Mouse (Mus musculus) lung, adult 2 months (tissue): Measurements from ENCODE around the gene Pla2r1.

Experiments used
- CTCF ChIP-seq: fragments of 200-500 bp; IDR thresholded peaks from 2 replicates; pipeline ENCODE4 v1.5.1; 2011; ENCODE audit warnings: mild to moderate bottlenecking, low read length, control low read depth; ENCODE audit not compliant: insufficient read depth
- POLR2A ChIP-seq: fragments of 200-500 bp; IDR thresholded peaks from 2 replicates; pipeline ENCODE4 v1.6.1; 2011; ENCODE audit warnings: low read depth, mild to moderate bottlenecking, control low read depth, low read length, borderline replicate concordance; ENCODE audit errors: extremely low read depth

DNA sequence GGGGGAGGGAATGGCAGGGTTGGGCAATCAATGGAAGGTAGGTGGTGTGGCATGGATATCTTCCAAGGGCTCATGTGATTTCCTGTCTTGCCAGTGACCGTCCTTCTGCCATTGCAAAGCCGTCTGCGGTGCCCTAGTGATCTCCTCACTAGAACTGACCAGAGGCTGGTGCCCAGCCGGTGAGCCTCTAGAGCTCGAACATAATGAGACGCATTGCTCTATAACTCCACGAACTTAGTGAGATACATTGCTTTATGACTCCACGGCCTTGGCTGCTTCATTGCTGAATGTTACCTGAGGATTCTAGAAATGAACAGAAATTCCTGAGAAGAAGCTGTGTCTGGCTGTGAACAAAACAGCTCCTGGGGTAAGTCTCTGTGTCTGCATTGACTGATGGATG lies 12.8 kb downstream of the Pla2r1 start:
- TF ChIP-seq CTCF (no peak), POLR2A (no peak)
